Mouse (Mus musculus): ENCODE results near the gene Atp6v1g2. TPM values are rescaled to one million over a fixed set of nuclear protein-coding genes. Genes with fewer than 3 reads are reported as not detected.

Atp6v1g2 gene
- total and polyA plus RNA-seq, 2 experiments from 2014 or later = 117 to 210 TPM

DNA sequence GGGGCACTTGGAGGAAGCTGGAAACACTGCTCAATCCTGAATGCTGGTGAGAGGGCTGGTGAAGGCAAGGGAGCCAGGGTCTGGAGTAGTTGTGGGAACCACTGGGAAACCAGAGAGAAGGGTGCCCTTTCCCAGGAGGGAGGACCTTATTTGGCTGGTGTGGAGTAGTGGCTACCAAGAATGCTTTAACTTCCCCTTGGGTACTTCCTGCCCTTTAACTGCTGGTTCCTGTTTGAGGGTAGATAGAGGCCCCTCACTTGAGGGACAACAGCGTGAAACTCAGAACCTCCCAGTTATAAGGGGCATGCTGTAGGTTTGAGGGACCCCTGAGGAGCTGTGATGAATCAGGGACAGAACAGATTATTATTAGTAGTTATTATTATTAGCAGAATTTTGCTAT is 44.3 kb upstream of the Atp6v1g2 start:
- Histone ChIP-seq H3K27ac (ENCODE audit: low read depth, low read length) (no peak overlapping the region), H3K9ac (replicated peaks; ENCODE audit: low read length, poor library complexity, severe bottlenecking) (no peak overlapping the region), H3K9me3 (ENCODE audit: low read length) (no peaks in the 10 kb centered on the region), H3K4me1 (ENCODE audit: insufficient read depth, low read length) (no peaks in the 10 kb centered on the region), H3K27me3 (ENCODE audit: insufficient read depth, low read length) (peaks cover 3% of the 10 kb centered on the region; the same call in 1 of the 2 replicates), H3K36me3 (ENCODE audit: insufficient read depth, low read length) (no peaks in the 10 kb centered on the region), H3K4me2 (ENCODE audit: low read depth, low read length, poor library complexity, severe bottlenecking) (no peak overlapping the region), H3K4me3 (ENCODE audit: low read depth, low read length) (no peak overlapping the region)
- WGBS = 76% methylated on average over 1 of the region's 1 CpGs
- DNase-seq (ENCODE audit: low spot score) = no peak
- ATAC-seq (ENCODE audit: low FRiP score) = no peak
- no peak for TF ChIP-seq CTCF (IDR thresholded peaks at IDR 0.05)

GRCm38 (mm10) chr17:35190096-35190495 is 43.4 kb upstream of the Atp6v1g2 start:
- Histone ChIP-seq H3K27me3 (ENCODE audit: insufficient read depth, low read length) (peaks cover 12% of the 10 kb centered on the region), H3K4me2 (ENCODE audit: low read depth, low read length, poor library complexity, severe bottlenecking) (no peak overlapping the region), H3K9ac (replicated peaks; ENCODE audit: low read length, poor library complexity, severe bottlenecking) (no peak overlapping the region), H3K4me1 (ENCODE audit: insufficient read depth, low read length) (no peaks in the 10 kb centered on the region), H3K36me3 (ENCODE audit: insufficient read depth, low read length) (no peaks in the 10 kb centered on the region), H3K9me3 (ENCODE audit: low read length) (no peaks in the 10 kb centered on the region), H3K4me3 (ENCODE audit: low read depth, low read length) (no peak overlapping the region), H3K27ac (ENCODE audit: low read depth, low read length) (no peak overlapping the region)
- ATAC-seq (ENCODE audit: low FRiP score) (no peak), DNase-seq (ENCODE audit: low spot score) (no peak)
- no peak for TF ChIP-seq CTCF (IDR thresholded peaks at IDR 0.05)
- WGBS = 69% methylated on average over 4 of the region's 4 CpGs

DNA sequence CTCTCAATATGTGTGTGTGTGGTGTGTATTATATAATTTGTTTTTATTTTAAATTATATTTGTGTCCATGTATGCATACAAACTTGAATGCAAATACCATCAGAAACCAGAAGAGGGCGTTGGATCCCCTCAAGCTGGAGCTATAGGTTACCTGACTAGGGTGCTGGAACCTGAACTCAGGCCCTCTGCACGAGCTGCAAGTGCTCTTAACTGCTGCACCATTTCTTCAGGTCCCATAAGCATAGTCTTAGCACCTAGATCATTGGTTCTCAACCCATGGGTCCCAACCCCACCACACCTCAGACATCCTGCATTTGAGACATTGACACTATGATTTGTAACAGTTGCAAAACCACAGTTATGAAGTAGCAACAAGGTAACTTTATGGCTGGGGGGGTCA is 41.7 kb upstream of the Atp6v1g2 start:
- H3K4me3 ChIP-seq (ENCODE audit: low read depth, low read length) = no peak overlapping the region
- no peaks in the 10 kb centered on the region for H3K9me3 ChIP-seq (ENCODE audit: low read length)
- ATAC-seq (ENCODE audit: low FRiP score) = no peak
- no peak overlapping the region for H3K27ac ChIP-seq (ENCODE audit: low read depth, low read length)
- no peak overlapping the region for H3K9ac ChIP-seq (replicated peaks; ENCODE audit: low read length, poor library complexity, severe bottlenecking)
- WGBS = 62% methylated on average over 2 of the region's 2 CpGs
- TF ChIP-seq CTCF (IDR thresholded peaks at IDR 0.05) = no peak
- no peak overlapping the region for H3K4me2 ChIP-seq (ENCODE audit: low read depth, low read length, poor library complexity, severe bottlenecking)
- peaks cover 14% of the 10 kb centered on the region for H3K27me3 ChIP-seq (ENCODE audit: insufficient read depth, low read length)
- H3K36me3 ChIP-seq (ENCODE audit: insufficient read depth, low read length) = no peaks in the 10 kb centered on the region
- no peaks in the 10 kb centered on the region for H3K4me1 ChIP-seq (ENCODE audit: insufficient read depth, low read length)
- no peak for DNase-seq (ENCODE audit: low spot score)

DNA sequence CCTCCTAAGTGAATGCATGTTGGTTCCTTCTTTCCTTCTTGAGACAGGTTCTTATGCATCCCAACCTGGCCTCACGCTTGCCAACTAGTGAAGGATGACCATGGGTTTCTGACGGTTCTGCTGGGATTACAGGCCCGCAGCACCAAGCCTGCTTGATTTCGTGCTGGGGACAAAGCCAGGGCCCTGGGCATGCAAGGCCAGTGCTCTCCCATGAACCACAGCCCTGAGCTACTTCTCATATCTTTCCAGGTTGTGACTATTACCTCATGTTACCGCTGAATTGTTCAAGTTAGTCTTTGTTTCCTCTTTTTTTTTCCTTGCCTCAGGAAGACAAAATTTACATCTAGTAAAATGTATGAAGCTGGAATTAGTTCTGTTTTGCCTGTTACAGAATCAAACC is 40.5 kb upstream of the Atp6v1g2 start:
- ATAC-seq (ENCODE audit: low FRiP score) (no peak), DNase-seq (ENCODE audit: low spot score) (no peak)
- H3K27ac ChIP-seq (ENCODE audit: low read depth, low read length) = no peak overlapping the region
- no peaks in the 10 kb centered on the region for H3K36me3 ChIP-seq (ENCODE audit: insufficient read depth, low read length)
- no peak overlapping the region for H3K9ac ChIP-seq (replicated peaks; ENCODE audit: low read length, poor library complexity, severe bottlenecking)
- no peaks in the 10 kb centered on the region for H3K4me1 ChIP-seq (ENCODE audit: insufficient read depth, low read length)
- WGBS = 82% methylated on average over 5 of the region's 5 CpGs
- no peak overlapping the region for H3K4me3 ChIP-seq (ENCODE audit: low read depth, low read length)
- no peak for TF ChIP-seq CTCF (IDR thresholded peaks at IDR 0.05)
- H3K4me2 ChIP-seq (ENCODE audit: low read depth, low read length, poor library complexity, severe bottlenecking) = no peak overlapping the region
- peaks cover 14% of the 10 kb centered on the region for H3K27me3 ChIP-seq (ENCODE audit: insufficient read depth, low read length)
- H3K9me3 ChIP-seq (ENCODE audit: low read length) = no peaks in the 10 kb centered on the region

DNA sequence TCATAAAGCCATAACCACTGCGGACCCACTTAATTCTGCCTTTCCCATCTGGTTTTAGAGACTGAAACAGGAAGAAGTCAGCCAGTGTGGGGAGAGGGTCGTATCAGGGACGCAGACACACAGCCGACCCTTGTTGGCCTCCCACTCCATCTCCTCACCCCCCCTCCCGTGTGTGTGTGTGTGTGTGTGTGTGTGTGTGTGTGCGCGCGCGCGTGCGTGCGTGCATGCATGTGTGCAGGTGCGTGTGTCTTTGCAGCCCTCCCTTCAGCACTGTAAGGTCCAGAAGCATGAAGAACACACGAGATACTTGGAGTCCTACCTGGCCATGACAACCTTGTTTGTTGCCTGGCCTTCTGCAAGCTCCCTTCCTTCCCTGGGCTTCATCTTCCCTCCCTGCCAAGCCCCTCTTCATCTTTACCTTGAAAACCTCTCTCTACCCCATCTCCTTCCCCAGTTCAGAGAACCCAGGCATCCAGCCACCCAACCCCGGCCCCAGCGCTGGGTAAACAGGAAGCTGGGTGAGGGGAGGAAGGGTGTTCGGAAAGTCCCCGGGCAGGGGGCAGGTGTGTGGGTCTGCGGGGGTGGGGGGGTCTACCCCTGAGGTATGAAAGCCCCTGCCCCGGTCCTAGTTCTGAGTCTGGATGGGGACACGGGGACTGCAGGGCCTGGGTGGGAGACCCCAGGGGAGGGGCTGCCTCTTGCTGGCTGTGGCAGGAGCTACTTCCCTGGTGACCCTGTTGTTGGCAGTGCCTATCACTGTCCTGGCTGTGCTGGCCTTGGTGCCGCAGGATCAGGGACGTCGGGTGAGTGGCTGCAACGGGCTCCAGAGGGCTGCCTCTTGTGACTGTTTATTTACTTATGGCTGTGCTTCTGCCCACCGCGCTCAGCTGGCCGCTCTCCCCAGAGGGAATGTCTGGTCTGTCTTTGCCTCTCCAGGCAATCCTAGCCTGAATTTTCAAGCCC is 39.3 kb upstream of the Atp6v1g2 start, which contains the start of gene Ltb:
TSS of gene Ltb (plus strand) at position 559 of the 963 bp plus-strand sequence.
- no peak for TF ChIP-seq CTCF (IDR thresholded peaks at IDR 0.05)
- H3K9me3 ChIP-seq (ENCODE audit: low read length) = no peaks in the 10 kb centered on the region
- WGBS = 80% methylated on average over 28 of the region's 28 CpGs
- no peaks in the 10 kb centered on the region for H3K36me3 ChIP-seq (ENCODE audit: insufficient read depth, low read length)
- DNase-seq (ENCODE audit: low spot score) (no peak), ATAC-seq (ENCODE audit: low FRiP score) (no peak)
- H3K27me3 ChIP-seq (ENCODE audit: insufficient read depth, low read length) = peaks cover 14% of the 10 kb centered on the region
- no peaks in the 10 kb centered on the region for H3K4me1 ChIP-seq (ENCODE audit: insufficient read depth, low read length)
- H3K4me2 ChIP-seq (ENCODE audit: low read depth, low read length, poor library complexity, severe bottlenecking) = peak within 1 kb of the TSS; percentile 59
- H3K27ac ChIP-seq (ENCODE audit: low read depth, low read length) = no peak within 1 kb of the TSS
- H3K9ac ChIP-seq (replicated peaks; ENCODE audit: low read length, poor library complexity, severe bottlenecking) = no peak within 1 kb of the TSS
- H3K4me3 ChIP-seq (ENCODE audit: low read depth, low read length) = peak within 1 kb of the TSS; percentile 40; the same call in 1 of the 2 replicates
